Mouse (Mus musculus): ENCODE data around the gene Pla2g5. TPM values are rescaled to one million over a fixed set of nuclear protein-coding genes. Genes with fewer than 3 reads are reported as not detected.

Gene Pla2g5
- total RNA-seq, 2 experiments from 2014 or later = not detected

DNA sequence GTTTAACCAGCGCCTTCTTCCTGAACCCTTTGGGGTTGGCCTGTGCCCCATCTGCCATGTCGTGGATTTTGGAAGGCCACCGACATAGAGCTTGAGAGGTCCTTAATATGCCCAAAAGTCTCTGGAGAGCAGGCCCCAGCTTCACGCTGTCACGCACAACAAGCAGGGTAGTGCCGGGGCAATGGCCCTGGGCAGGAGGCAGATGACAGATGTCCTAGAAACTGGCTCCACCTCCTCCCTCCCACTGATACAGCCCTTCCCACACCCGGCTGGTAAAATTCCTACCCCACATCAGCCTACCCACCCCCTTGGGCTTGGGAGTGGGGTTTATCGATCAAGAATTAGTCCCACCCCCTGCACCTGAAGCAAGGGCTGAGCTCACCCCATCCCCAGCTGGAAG, 105.9 kb downstream of the Pla2g5 start, which contains the start of gene Pla2g2f:
Gene Pla2g2f, minus strand, starts transcription at position 211 of the 400 bp plus-strand sequence.
- ATAC-seq (replicated peaks; ENCODE audit: low FRiP score, low TSS enrichment, poor library complexity, severe bottlenecking) = no peak

DNA sequence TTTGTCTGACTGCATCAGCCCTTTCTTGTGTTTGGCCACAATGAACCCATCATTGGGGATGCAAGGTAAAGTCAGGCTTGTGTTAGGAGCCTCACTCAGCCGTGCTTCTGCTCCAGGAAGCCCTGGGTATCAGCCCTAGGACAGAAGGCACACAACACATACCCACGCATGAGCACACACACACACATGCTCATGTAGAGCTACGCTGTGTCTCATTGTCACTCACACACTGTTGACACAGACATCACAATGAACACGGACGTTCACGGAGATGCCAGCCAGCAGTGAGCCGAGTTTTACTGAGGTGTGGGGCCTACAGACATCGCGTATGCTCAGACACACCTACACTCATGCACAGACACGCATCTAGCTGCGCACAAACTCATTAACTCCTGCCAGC, 107.3 kb downstream of the Pla2g5 start:
- no peak for ATAC-seq (replicated peaks; ENCODE audit: low FRiP score, low TSS enrichment, poor library complexity, severe bottlenecking)

DNA sequence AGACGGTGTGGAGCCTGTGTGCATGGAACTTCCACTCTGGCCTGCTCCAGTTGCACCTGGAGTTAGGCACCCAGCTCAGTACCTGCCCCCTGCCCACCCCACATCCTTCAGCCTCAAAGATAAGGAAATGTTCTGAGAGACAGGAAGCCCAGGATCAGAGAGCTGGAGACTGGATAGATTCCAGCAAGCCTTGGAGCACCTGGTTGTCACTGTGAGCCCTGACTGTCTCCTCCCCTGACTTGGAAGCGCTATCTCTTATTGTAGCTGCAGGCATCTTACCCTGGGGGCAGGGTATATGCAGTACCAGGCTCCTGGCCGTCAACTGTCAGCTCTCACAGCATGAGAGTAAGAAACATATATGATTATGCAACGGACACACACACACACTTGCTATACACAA, 107.8 kb downstream of the Pla2g5 start:
- ATAC-seq (replicated peaks; ENCODE audit: low FRiP score, low TSS enrichment, poor library complexity, severe bottlenecking) = no peak

DNA sequence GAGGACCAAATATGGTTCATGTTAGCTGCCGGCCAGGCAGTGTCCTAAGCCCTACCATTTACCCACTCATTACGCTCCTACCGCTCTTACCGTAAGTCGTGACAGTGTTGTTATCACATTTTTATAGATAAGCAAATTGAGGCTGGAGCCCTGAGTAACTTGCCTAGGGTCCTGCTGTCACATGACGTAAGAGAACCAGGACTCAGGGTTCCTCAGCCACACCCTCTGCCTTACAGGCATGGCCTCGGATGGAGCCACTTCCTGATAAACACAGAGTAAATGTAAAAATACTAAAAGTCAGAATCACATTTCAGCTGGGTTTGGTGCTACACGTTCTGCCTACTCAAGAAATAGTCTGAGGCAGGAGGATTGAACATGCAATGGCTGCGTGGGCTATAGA, 108.8 kb downstream of the Pla2g5 start:
- ATAC-seq (replicated peaks; ENCODE audit: low FRiP score, low TSS enrichment, poor library complexity, severe bottlenecking) = no peak

DNA sequence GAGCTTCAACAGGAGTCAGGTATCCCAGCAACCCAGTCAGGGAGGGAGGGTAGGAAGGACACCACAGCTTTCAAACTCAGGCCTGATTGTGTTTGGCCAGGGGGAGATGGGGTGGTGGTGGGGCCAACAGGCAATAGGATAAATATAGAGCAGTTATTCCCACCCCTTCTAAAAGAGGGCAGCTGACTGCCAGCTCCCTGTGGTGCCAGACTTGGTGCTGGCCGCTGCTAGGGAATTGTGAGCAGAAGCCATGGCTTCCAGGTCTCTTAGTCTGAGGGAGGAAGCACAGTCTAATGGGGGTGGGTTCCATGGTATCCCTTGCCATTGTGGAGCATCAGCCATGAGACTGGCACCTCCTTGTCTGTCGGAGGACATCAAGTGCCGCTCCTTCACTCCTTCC, 109.7 kb downstream of the Pla2g5 start:
- ATAC-seq (replicated peaks; ENCODE audit: low FRiP score, low TSS enrichment, poor library complexity, severe bottlenecking) = no peak

DNA sequence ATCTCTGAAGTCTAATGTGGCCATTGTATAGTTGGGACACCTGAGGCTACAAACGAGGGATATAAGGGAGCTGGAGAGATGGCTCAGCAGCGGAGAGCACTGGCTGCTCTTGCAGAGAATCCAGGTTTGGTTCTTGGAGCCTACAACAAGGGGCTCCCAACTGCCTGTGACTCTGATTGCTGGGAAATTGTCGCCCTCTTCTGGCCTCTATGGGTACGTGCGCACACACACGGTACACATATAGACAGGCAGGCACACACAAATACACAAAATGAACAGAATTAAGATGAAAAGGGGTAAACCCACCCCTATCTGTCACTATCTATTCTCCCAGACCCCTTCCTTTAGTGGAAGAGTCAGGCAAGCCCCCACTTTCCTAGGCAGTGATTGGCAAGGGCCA, 110.7 kb downstream of the Pla2g5 start:
- ATAC-seq (replicated peaks; ENCODE audit: low FRiP score, low TSS enrichment, poor library complexity, severe bottlenecking) = no peak

Other genes with a start within 250 kb of the Pla2g5 start
- not detected in 2 replicates for gene Vwa5b1, start 227.6 kb downstream of the Pla2g5 start, total RNA-seq (2014; fragmentation: Nextera tagmentation)
- gene Vwa5b1, start 227.6 kb downstream of the Pla2g5 start, total RNA-seq (2017) = 0.61 TPM in 1 of 2 replicates, not detected in the other
- not detected in 2 replicates for gene Pla2g2c, start 138.7 kb downstream of the Pla2g5 start, total RNA-seq (2014; fragmentation: Nextera tagmentation)
- gene Pla2g2c, start 138.7 kb downstream of the Pla2g5 start, total RNA-seq (2017) = not detected in 2 replicates
- not detected in 2 replicates for gene Ubxn10, start 126.3 kb downstream of the Pla2g5 start, total RNA-seq (2014; fragmentation: Nextera tagmentation)
- not detected in 2 replicates for gene Ubxn10, start 126.3 kb downstream of the Pla2g5 start, total RNA-seq (2017)
- gene Pla2g2f, start 105.9 kb downstream of the Pla2g5 start, total RNA-seq (2014; fragmentation: Nextera tagmentation) = not detected in 2 replicates
- not detected in 2 replicates for gene Pla2g2f, start 105.9 kb downstream of the Pla2g5 start, total RNA-seq (2017)
- gene Pla2g2d, start 87.7 kb downstream of the Pla2g5 start, total RNA-seq (2014; fragmentation: Nextera tagmentation) = not detected in 2 replicates
- not detected in 2 replicates for gene Pla2g2d, start 87.7 kb downstream of the Pla2g5 start, total RNA-seq (2017)
- gene Gm13030, start 10.5 kb upstream of the Pla2g5 start, total RNA-seq (2014; fragmentation: Nextera tagmentation) = not detected in 2 replicates
- not detected in 2 replicates for gene Gm13030, start 10.5 kb upstream of the Pla2g5 start, total RNA-seq (2017)
- not detected in 2 replicates for gene Pla2g2e, start 14.5 kb upstream of the Pla2g5 start, total RNA-seq (2014; fragmentation: Nextera tagmentation)
- gene Pla2g2e, start 14.5 kb upstream of the Pla2g5 start, total RNA-seq (2017) = not detected in 2 replicates
- 3.7 and 6.6 TPM in 2 replicates for gene Otud3, start 50.5 kb upstream of the Pla2g5 start, total RNA-seq (2014; fragmentation: Nextera tagmentation)
- gene Otud3, start 50.5 kb upstream of the Pla2g5 start, total RNA-seq (2017) = 5.0 and 9.7 TPM in 2 replicates
- gene Rnf186, start 103.6 kb upstream of the Pla2g5 start, total RNA-seq (2014; fragmentation: Nextera tagmentation) = not detected in 2 replicates
- gene Rnf186, start 103.6 kb upstream of the Pla2g5 start, total RNA-seq (2017) = not detected in 2 replicates
- gene Tmco4, start 109.4 kb upstream of the Pla2g5 start, total RNA-seq (2014; fragmentation: Nextera tagmentation) = 7.3 and 7.8 TPM in 2 replicates
- gene Tmco4, start 109.4 kb upstream of the Pla2g5 start, total RNA-seq (2017) = 6.2 and 13.1 TPM in 2 replicates
- not detected in 2 replicates for gene Htr6, start 212.1 kb upstream of the Pla2g5 start, total RNA-seq (2014; fragmentation: Nextera tagmentation)
- gene Htr6, start 212.1 kb upstream of the Pla2g5 start, total RNA-seq (2017) = not detected in 2 replicates
- gene Nbl1, start 229.5 kb upstream of the Pla2g5 start, total RNA-seq (2014; fragmentation: Nextera tagmentation) = not detected in 2 replicates
- not detected in 2 replicates for gene Nbl1, start 229.5 kb upstream of the Pla2g5 start, total RNA-seq (2017)

Data from megakaryocyte-erythroid progenitor cell, adult 5-6 weeks (primary cell).